Mouse (Mus musculus): ENCODE results near the gene Cux2. TPM values are rescaled to one million over a fixed set of nuclear protein-coding genes. Genes with fewer than 3 reads are reported as not detected.

Gene Cux2
- 10 to 100 TPM; 21.6 to 26.8 TPM for total RNA-seq (2021)

GRCm38 (mm10) chr5:122050017-122050831 lies at the start of gene Cux2:
Gene Cux2 (minus strand): TSS chr5:122050102.
- intact Hi-C loops (cut with DNase I) = loop anchor here (2.0 kb wide), 1 partner anchor 39 kb away; no protein-coding TSS in a partner anchor

GRCm38 (mm10) chr5:122094439-122094838 lies 44.5 kb upstream of the Cux2 start:
- intact Hi-C loops (cut with DNase I) = no loop called here
- no peak for DNase-seq

More at GRCm38 (mm10) chr5:122050017-122050831, at the start of gene Cux2:
- peak; percentile 76 to 80 for DNase-seq

- intact Hi-C loops (cut with DNase I) = no loop called here
- no peak for DNase-seq
These were observed 43.8 kb upstream of the Cux2 start for GRCm38 (mm10) chr5:122093734-122094133.

- intact Hi-C loops (cut with DNase I) = no loop called here
These were observed 42.9 kb upstream of the Cux2 start for GRCm38 (mm10) chr5:122092794-122093193.

GRCm38 (mm10) chr5:122091070-122091469 lies 41.2 kb upstream of the Cux2 start:
- DNase-seq = no peak
- intact Hi-C loops (cut with DNase I) = no loop called here

More at GRCm38 (mm10) chr5:122092794-122093193, 42.9 kb upstream of the Cux2 start:
- no peak for DNase-seq

- intact Hi-C loops (cut with DNase I) = loop anchor here (1.0 to 5.0 kb wide), 5 partner anchors 39 to 217 kb away; partner anchors contain the start of gene Cux2
- no peak for DNase-seq
These were observed 39.8 kb upstream of the Cux2 start for GRCm38 (mm10) chr5:122089664-122090063.

GRCm38 (mm10) chr5:122088917-122089316 lies 39.0 kb upstream of the Cux2 start:
- intact Hi-C loops (cut with DNase I) = loop anchor here (1.0 to 5.0 kb wide), 5 partner anchors 38 to 217 kb away; partner anchors contain the start of gene Cux2

GRCm38 (mm10) chr5:122086121-122086520 lies 36.2 kb upstream of the Cux2 start:
- intact Hi-C loops (cut with DNase I) = loop anchor here (5.0 kb wide), 1 partner anchor 194 kb away; no protein-coding TSS in a partner anchor
- DNase-seq = no peak

More at GRCm38 (mm10) chr5:122088917-122089316, 39.0 kb upstream of the Cux2 start:
- DNase-seq = peak; percentile 87 to 90

GRCm38 (mm10) chr5:122085291-122085690 lies 35.4 kb upstream of the Cux2 start:
- no peak for DNase-seq
- intact Hi-C loops (cut with DNase I) = loop anchor here (5.0 kb wide), 1 partner anchor 193 kb away; no protein-coding TSS in a partner anchor

- no peak for DNase-seq
- intact Hi-C loops (cut with DNase I) = no loop called here
These were observed 34.6 kb upstream of the Cux2 start for GRCm38 (mm10) chr5:122084470-122084869.

- DNase-seq = no peak
- intact Hi-C loops (cut with DNase I) = no loop called here
These were observed 33.4 kb upstream of the Cux2 start for GRCm38 (mm10) chr5:122083282-122083681.

- DNase-seq = no peak
- intact Hi-C loops (cut with DNase I) = no loop called here
These were observed 31.6 kb upstream of the Cux2 start for GRCm38 (mm10) chr5:122081471-122081870.

- intact Hi-C loops (cut with DNase I) = no loop called here
- DNase-seq = no peak
These were observed 31.0 kb upstream of the Cux2 start for GRCm38 (mm10) chr5:122080930-122081329.

- intact Hi-C loops (cut with DNase I) = no loop called here
- DNase-seq = no peak
These were observed 29.9 kb upstream of the Cux2 start for GRCm38 (mm10) chr5:122079796-122080195.

- DNase-seq = no peak
- intact Hi-C loops (cut with DNase I) = no loop called here
These were observed 27.3 kb upstream of the Cux2 start for GRCm38 (mm10) chr5:122077244-122077643.

GRCm38 (mm10) chr5:122075736-122076135 lies 25.8 kb upstream of the Cux2 start:
- DNase-seq = no peak
- intact Hi-C loops (cut with DNase I) = no loop called here

GRCm38 (mm10) chr5:122071997-122072396 lies 22.1 kb upstream of the Cux2 start:
- DNase-seq = no peak
- intact Hi-C loops (cut with DNase I) = no loop called here

- peak in 1 of 2 experiments; percentile 37 for DNase-seq
- intact Hi-C loops (cut with DNase I) = no loop called here
These were observed 21.3 kb upstream of the Cux2 start for GRCm38 (mm10) chr5:122070963-122071800.

GRCm38 (mm10) chr5:122068563-122068962 lies 18.7 kb upstream of the Cux2 start:
- intact Hi-C loops (cut with DNase I) = no loop called here
- no peak for DNase-seq

- intact Hi-C loops (cut with DNase I) = no loop called here
- DNase-seq = no peak
These were observed 13.5 kb upstream of the Cux2 start for GRCm38 (mm10) chr5:122063204-122063933.
